Mouse (Mus musculus): ENCODE data around the gene Slc35e2. TPM values are rescaled to one million over a fixed set of nuclear protein-coding genes. Genes with fewer than 3 reads are reported as not detected.

Slc35e2 gene
- polyA plus RNA-seq (2014; fragmentation: Illumina TruSeq; extraction: RNeasy Lipid Tissue Mini Kit (QIAGEN cat#74804); ENCODE audit: low read depth, low replicate concordance) = 9.5 TPM

GRCm38 (mm10) chr4:155601091-155601996 lies at the start of gene Slc35e2:
Gene Slc35e2, plus strand, starts transcription at chr4:155601416.

GRCm38 (mm10) chr4:155561661-155562442 lies 39.4 kb upstream of the Slc35e2 start, which contains the start of gene Nadk:
Gene Nadk, plus strand, starts transcription at chr4:155562378.

GRCm38 (mm10) chr4:155624338-155625291 lies 23.4 kb downstream of the Slc35e2 start, which contains the start of gene Cdk11b:
Gene Cdk11b, plus strand, starts transcription at chr4:155624854.

GRCm38 (mm10) chr4:155645308-155645707 lies 44.1 kb downstream of the Slc35e2 start, which contains the start of gene Gm10563:
Gene Gm10563, minus strand, starts transcription at chr4:155645408.

GRCm38 (mm10) chr4:155653086-155653450 lies 51.9 kb downstream of the Slc35e2 start, which contains the start of gene Mmp23:
Gene Mmp23, minus strand, starts transcription at chr4:155653384.

GRCm38 (mm10) chr4:155668689-155669597 lies 67.7 kb downstream of the Slc35e2 start, which contains the start of gene Mib2:
Gene Mib2, minus strand, starts transcription at chr4:155669198.

Other genes with a start within 250 kb of the Slc35e2 start
- 11.6 TPM for gene Prkcz, start 240.1 kb upstream of the Slc35e2 start, polyA plus RNA-seq (2014; fragmentation: Illumina TruSeq; extraction: RNeasy Lipid Tissue Mini Kit (QIAGEN cat#74804); ENCODE audit: low read depth, low replicate concordance)
- gene Gabrd, start 203.3 kb upstream of the Slc35e2 start, polyA plus RNA-seq (2014; fragmentation: Illumina TruSeq; extraction: RNeasy Lipid Tissue Mini Kit (QIAGEN cat#74804); ENCODE audit: low read depth, low replicate concordance) = not detected
- 0.24 TPM for gene Cfap74, start 192.2 kb upstream of the Slc35e2 start, polyA plus RNA-seq (2014; fragmentation: Illumina TruSeq; extraction: RNeasy Lipid Tissue Mini Kit (QIAGEN cat#74804); ENCODE audit: low read depth, low replicate concordance)
- gene Tmem52, start 132.3 kb upstream of the Slc35e2 start, polyA plus RNA-seq (2014; fragmentation: Illumina TruSeq; extraction: RNeasy Lipid Tissue Mini Kit (QIAGEN cat#74804); ENCODE audit: low read depth, low replicate concordance) = not detected
- 121 TPM for gene Gnb1, start 110.1 kb upstream of the Slc35e2 start, polyA plus RNA-seq (2014; fragmentation: Illumina TruSeq; extraction: RNeasy Lipid Tissue Mini Kit (QIAGEN cat#74804); ENCODE audit: low read depth, low replicate concordance)
- 49.5 TPM for gene Nadk, start 39.0 kb upstream of the Slc35e2 start, polyA plus RNA-seq (2014; fragmentation: Illumina TruSeq; extraction: RNeasy Lipid Tissue Mini Kit (QIAGEN cat#74804); ENCODE audit: low read depth, low replicate concordance)
- gene Cdk11b, start 23.4 kb downstream of the Slc35e2 start, polyA plus RNA-seq (2014; fragmentation: Illumina TruSeq; extraction: RNeasy Lipid Tissue Mini Kit (QIAGEN cat#74804); ENCODE audit: low read depth, low replicate concordance) = 57.7 TPM
- not detected for gene Gm10563, start 44.0 kb downstream of the Slc35e2 start, polyA plus RNA-seq (2014; fragmentation: Illumina TruSeq; extraction: RNeasy Lipid Tissue Mini Kit (QIAGEN cat#74804); ENCODE audit: low read depth, low replicate concordance)
- 0.61 TPM for gene Mmp23, start 52.0 kb downstream of the Slc35e2 start, polyA plus RNA-seq (2014; fragmentation: Illumina TruSeq; extraction: RNeasy Lipid Tissue Mini Kit (QIAGEN cat#74804); ENCODE audit: low read depth, low replicate concordance)
- 0.73 TPM for gene Mib2, start 67.8 kb downstream of the Slc35e2 start, polyA plus RNA-seq (2014; fragmentation: Illumina TruSeq; extraction: RNeasy Lipid Tissue Mini Kit (QIAGEN cat#74804); ENCODE audit: low read depth, low replicate concordance)
- not detected for gene Fndc10, start 92.9 kb downstream of the Slc35e2 start, polyA plus RNA-seq (2014; fragmentation: Illumina TruSeq; extraction: RNeasy Lipid Tissue Mini Kit (QIAGEN cat#74804); ENCODE audit: low read depth, low replicate concordance)
- gene Ssu72, start 103.4 kb downstream of the Slc35e2 start, polyA plus RNA-seq (2014; fragmentation: Illumina TruSeq; extraction: RNeasy Lipid Tissue Mini Kit (QIAGEN cat#74804); ENCODE audit: low read depth, low replicate concordance) = 74.9 TPM
- gene Tmem240, start 133.4 kb downstream of the Slc35e2 start, polyA plus RNA-seq (2014; fragmentation: Illumina TruSeq; extraction: RNeasy Lipid Tissue Mini Kit (QIAGEN cat#74804); ENCODE audit: low read depth, low replicate concordance) = not detected
- gene Atad3a, start 159.7 kb downstream of the Slc35e2 start, polyA plus RNA-seq (2014; fragmentation: Illumina TruSeq; extraction: RNeasy Lipid Tissue Mini Kit (QIAGEN cat#74804); ENCODE audit: low read depth, low replicate concordance) = 5.9 TPM
- 3.3 TPM for gene Vwa1, start 173.3 kb downstream of the Slc35e2 start, polyA plus RNA-seq (2014; fragmentation: Illumina TruSeq; extraction: RNeasy Lipid Tissue Mini Kit (QIAGEN cat#74804); ENCODE audit: low read depth, low replicate concordance)
- gene Tmem88b, start 184.5 kb downstream of the Slc35e2 start, polyA plus RNA-seq (2014; fragmentation: Illumina TruSeq; extraction: RNeasy Lipid Tissue Mini Kit (QIAGEN cat#74804); ENCODE audit: low read depth, low replicate concordance) = 2.2 TPM
- not detected for gene Ankrd65, start 189.0 kb downstream of the Slc35e2 start, polyA plus RNA-seq (2014; fragmentation: Illumina TruSeq; extraction: RNeasy Lipid Tissue Mini Kit (QIAGEN cat#74804); ENCODE audit: low read depth, low replicate concordance)
- gene Mrpl20, start 201.5 kb downstream of the Slc35e2 start, polyA plus RNA-seq (2014; fragmentation: Illumina TruSeq; extraction: RNeasy Lipid Tissue Mini Kit (QIAGEN cat#74804); ENCODE audit: low read depth, low replicate concordance) = 87.6 TPM
- 37.9 TPM for gene Ccnl2, start 211.1 kb downstream of the Slc35e2 start, polyA plus RNA-seq (2014; fragmentation: Illumina TruSeq; extraction: RNeasy Lipid Tissue Mini Kit (QIAGEN cat#74804); ENCODE audit: low read depth, low replicate concordance)
- 6.3 TPM for gene Aurkaip1, start 229.9 kb downstream of the Slc35e2 start, polyA plus RNA-seq (2014; fragmentation: Illumina TruSeq; extraction: RNeasy Lipid Tissue Mini Kit (QIAGEN cat#74804); ENCODE audit: low read depth, low replicate concordance)
- 43.1 TPM for gene Mxra8, start 238.3 kb downstream of the Slc35e2 start, polyA plus RNA-seq (2014; fragmentation: Illumina TruSeq; extraction: RNeasy Lipid Tissue Mini Kit (QIAGEN cat#74804); ENCODE audit: low read depth, low replicate concordance)
- 3.0 TPM for gene Dvl1, start 246.0 kb downstream of the Slc35e2 start, polyA plus RNA-seq (2014; fragmentation: Illumina TruSeq; extraction: RNeasy Lipid Tissue Mini Kit (QIAGEN cat#74804); ENCODE audit: low read depth, low replicate concordance)

Data from kidney, adult 10 weeks (tissue).